Mouse (Mus musculus): ENCODE data around the gene Abcc10.

Gene Abcc10

GRCm38 (mm10) chr17:46327906-46328534, at the start of gene Abcc10:
Gene Abcc10, minus strand, starts transcription at chr17:46328352.
- DNase-seq (ENCODE audit: low spot score): peak; percentile 97

DNA sequence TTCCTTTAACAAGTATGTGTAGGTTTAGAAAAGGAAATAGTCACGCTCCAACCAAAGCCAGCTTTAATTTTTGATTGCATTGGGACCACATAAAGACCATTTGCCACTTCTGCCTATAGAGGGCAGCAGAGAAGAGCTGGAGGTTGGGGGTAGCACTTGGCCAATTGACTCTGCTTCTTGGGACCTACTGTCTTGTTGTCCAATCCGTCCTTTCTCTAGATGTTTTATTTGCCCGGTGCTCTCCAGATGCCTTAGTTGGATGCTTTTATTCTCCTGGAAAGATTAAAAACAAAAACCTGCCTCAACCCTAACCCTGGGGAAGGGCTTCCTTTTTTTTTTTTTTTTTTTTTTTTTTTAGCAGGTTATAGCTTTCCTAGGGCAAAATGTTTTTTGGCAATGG, 43.6 kb upstream of the Abcc10 start:
- peak; percentile 40 for DNase-seq (ENCODE audit: low spot score)

DNA sequence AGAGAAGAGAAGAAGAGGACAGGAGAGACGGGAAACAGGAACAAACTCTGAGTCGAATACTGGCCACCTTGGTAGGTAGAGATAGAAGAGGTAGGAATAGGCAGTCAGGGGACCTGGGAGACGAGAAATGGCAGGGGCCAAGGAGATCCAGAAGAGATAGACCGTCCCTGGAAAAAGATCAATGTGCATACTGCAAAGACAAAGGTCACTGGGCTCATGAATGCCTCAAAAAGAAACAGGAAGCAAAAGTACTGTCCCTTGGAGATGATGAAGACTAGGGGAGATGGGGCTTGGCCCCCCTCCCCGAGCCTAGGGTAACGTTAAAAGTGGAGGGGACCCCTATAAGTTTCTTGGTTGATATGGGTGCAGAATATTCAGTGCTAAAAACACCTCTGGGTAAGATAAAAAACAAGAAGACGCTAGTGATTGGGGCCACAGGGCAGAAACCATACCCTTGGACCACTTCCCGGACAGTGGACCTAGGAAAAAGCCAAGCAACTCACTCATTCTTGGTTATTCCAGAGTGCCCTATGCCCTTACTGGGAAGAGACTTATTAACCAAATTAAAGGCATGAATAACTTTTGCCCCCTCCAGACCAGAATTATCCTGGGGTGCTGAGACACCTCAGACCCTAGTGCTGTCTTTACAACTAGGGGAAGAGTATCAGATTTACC, 23.0 kb upstream of the Abcc10 start:
- no peak for DNase-seq (ENCODE audit: low spot score)

DNA sequence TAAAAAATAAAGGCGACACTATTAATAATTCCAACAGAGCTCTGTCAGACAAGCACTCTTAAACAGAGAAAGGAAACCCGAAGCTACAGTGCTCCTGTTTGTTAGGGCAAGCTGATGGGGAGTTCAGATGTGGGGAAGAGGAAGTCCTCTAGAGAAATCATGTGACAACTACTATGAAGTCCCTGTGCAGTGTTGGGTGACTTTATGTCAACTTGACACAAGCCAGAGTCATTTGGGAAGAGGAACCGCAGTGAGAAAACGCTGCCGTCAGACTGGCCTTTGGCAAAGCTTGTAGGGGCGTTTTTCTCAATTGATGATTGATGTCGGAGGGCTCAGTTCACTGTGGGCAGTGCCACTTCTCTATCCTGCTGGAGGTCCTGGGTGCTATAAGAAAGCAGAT, 13.1 kb upstream of the Abcc10 start:
- no peak for DNase-seq (ENCODE audit: low spot score)

- peak; percentile 44 for DNase-seq (ENCODE audit: low spot score)
Measured at GRCm38 (mm10) chr17:46336475-46336874, 8.3 kb upstream of the Abcc10 start.

- no peak for DNase-seq (ENCODE audit: low spot score)
Measured at GRCm38 (mm10) chr17:46328723-46329122, 571 bp upstream of the Abcc10 start.

- no peak for DNase-seq (ENCODE audit: low spot score)
Measured at GRCm38 (mm10) chr17:46327413-46327905, 693 bp downstream of the Abcc10 start.

GRCm38 (mm10) chr17:46322046-46322823, 5.9 kb downstream of the Abcc10 start:
- DNase-seq (ENCODE audit: low spot score): no peak

DNA sequence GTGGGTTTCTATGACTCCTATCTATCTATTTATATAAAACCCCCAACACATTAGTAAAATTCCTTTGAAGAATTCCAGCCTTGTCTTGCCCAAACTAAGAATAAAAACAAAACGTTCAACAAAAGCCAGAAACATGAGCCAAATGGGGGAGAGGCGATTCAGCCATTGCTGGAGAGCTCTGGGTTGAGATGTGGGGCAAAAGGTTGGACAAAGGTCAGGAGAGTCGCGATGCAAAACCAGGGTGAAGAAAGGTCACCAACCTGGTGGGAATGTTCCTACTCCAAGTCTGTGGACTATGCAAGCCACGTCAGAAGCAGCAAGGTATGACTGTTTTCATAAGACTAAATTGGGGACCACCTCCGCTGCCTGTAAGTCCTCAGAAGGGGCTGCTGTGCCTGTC, 7.7 kb downstream of the Abcc10 start:
- DNase-seq (ENCODE audit: low spot score): no peak

- DNase-seq (ENCODE audit: low spot score): no peak
Measured at GRCm38 (mm10) chr17:46315813-46316212, 12.3 kb downstream of the Abcc10 start.

GRCm38 (mm10) chr17:46313135-46313715, 14.9 kb downstream of the Abcc10 start:
- no peak for DNase-seq (ENCODE audit: low spot score)

DNA sequence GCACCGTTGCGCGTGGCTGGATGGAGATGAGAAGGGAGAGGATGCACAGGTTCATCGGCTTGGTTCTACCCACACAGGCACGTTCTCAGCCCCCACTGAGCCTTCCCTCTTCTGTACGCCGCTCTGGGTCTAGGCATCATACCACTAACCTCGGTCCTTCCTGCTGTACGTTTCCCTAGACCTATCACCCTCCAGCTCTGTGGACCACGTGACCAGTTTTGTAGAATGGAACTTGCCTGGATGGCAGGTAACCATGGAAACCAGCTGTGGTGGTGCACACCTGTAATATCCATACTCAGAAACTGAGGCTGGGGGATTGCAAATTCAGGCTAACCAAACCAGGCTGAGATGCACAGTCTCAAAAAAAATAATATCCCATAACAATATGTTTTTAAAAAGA, 17.6 kb downstream of the Abcc10 start:
- no peak for DNase-seq (ENCODE audit: low spot score)

- DNase-seq (ENCODE audit: low spot score): no peak
Measured at GRCm38 (mm10) chr17:46309835-46310234, 18.3 kb downstream of the Abcc10 start.

DNA sequence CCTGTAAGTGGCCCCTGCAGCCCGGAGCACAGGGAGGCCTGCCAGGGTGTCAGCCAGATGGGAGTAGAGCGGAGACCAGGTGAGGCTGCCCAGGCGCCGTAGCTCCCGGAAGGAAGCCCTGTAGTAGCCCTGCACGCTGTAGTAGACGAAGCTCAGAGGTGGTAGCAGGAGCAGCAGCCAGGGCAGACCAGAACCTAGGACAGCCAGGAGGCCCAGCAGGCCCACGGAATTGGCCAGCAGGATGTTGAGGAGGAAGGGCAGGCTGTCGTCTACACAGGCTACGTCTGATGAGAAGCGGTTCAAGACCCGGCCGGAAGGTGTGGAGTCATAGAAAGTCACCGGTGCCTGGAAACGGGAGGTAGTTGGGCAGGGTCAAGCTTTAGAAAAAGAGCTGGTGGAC, 21.2 kb downstream of the Abcc10 start:
- no peak for DNase-seq (ENCODE audit: low spot score)

DNA sequence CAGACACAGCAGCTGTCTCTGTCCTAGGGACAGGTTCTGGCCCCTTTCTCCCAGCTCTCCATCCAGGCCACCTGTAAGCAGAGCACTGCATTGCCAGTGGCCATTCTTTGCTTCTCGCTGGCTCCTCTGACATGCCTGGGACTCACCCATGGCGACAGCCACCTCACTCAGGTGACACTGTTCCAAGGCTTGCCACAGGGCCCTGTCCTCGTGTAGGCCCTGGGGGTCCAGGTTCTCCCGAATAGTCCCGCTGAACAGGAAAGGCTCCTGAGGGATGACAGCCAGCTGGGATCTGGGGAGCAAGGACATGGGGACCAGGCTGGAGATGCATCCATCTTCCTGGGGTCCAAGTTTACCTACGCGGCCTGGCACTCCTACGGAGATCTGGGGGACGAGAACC, 24.0 kb downstream of the Abcc10 start:
- DNase-seq (ENCODE audit: low spot score): no peak

GRCm38 (mm10) chr17:46301892-46302291, 26.3 kb downstream of the Abcc10 start:
- no peak for DNase-seq (ENCODE audit: low spot score)

- DNase-seq (ENCODE audit: low spot score): peak; percentile 94
Measured at GRCm38 (mm10) chr17:46298220-46298913, 29.8 kb downstream of the Abcc10 start.

DNA sequence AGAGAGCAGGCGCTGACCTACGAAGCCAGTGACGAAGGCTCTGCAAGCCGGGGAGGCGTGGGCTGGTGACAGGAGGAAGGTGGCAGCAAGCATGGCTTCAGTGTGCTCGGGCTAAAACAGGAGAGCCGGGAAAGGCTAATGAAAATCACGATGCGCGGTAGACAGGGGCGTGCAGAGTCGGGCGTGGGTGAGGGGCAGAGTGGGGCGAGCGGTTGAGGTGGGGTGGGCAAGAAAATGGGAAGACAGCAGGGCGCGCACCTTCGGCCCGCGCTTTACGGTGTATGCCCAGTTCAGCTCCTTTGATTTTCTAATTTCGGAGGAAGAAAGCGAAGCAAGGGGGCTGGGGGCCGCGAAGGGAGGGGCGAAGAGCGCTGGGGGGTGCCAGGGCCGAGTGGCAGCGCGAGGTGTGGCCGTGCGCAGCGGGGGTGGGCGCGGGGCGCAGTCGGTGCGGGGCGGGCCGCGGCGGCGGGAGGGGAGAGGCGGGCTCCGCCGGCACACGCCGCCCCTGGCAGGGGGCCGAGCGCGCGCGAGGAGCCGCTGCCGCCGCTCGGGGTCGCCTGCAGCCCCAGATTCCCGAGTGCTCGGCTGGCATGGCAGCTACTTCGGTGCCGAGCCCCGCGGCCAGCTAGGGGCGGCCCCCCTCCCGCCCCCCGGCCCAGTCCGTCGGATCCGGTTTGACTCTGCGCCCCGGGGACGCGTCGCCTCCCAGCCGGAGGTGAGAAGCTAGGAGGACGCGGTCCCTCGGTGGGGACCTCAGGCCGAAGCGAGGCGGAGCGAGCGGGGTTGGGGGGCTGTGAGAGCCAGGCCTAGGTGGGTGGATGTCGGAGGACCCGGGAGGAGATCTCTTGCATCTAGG, 30.6 kb downstream of the Abcc10 start, which contains the start of gene Dlk2:
Gene Dlk2 (plus strand): TSS at position 58 of the 856 bp plus-strand sequence.
- DNase-seq (ENCODE audit: low spot score): peak; percentile 40

DNA sequence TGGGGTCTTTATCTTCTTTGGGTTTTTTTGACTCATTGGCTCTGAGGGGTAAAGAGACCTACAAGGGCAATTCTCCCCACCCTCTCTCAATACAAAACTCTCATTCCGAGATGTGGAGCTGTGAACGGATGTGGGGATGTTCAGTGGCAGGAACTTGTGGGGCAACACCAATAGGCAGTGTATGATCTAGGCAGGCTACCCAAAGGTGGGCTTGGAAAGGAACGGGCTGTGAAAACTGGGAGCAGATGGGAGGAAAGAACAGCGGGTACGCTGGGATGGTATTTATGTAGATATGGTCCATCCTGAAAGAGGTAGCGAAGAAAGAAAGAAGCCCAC, 31.2 kb downstream of the Abcc10 start:
- DNase-seq (ENCODE audit: low spot score): no peak

DNA sequence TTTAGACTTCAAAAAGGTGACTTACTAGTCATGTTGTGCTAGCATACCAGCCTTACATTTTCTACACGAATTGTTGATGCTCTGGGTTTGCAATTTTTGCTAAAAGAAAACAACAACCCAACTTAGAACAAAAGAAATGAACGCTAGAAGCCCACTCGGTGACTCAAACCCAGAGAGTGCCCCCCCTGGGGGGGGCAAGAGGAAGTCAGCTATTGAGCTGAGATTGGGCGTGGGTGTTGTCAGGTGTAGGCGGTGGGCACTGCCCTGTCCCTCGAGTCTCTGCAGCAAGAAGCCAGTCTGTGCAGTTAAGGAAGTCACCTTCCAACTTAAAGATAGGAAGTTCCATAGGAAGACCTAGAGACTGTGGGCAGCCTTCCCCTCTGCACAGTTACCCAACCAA, 31.6 kb downstream of the Abcc10 start:
- DNase-seq (ENCODE audit: low spot score): no peak

DNA sequence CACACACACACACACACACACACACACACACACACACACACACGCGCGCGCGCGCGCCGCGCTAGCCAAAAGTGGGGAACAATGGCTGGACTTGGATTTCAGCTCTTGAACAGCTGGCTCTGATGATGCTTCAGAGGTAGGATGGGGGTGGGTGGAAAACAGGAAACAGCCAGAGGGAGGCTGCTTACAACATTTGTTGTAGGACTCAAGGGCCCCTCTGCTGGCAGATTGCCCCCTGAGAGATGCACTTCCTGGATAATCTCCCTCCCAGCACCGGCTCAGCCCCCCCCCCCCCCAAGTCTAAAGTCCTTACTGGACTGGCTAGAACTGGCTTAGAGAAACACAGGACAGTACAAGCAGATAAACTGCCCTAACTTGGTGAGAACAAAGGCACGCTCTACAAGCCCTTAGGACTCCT, 40.5 kb downstream of the Abcc10 start:
- no peak for DNase-seq (ENCODE audit: low spot score)

Measured in retina, embryonic 14.5 days (tissue).